Mouse (Mus musculus): Measurements from ENCODE around the gene Paqr6.
"Not testable (repeated sequence)": the region's sequence is repeated elsewhere in the genome, so short reads cannot be mapped to it uniquely, and the experiment has no call there.

Paqr6 gene

DNA sequence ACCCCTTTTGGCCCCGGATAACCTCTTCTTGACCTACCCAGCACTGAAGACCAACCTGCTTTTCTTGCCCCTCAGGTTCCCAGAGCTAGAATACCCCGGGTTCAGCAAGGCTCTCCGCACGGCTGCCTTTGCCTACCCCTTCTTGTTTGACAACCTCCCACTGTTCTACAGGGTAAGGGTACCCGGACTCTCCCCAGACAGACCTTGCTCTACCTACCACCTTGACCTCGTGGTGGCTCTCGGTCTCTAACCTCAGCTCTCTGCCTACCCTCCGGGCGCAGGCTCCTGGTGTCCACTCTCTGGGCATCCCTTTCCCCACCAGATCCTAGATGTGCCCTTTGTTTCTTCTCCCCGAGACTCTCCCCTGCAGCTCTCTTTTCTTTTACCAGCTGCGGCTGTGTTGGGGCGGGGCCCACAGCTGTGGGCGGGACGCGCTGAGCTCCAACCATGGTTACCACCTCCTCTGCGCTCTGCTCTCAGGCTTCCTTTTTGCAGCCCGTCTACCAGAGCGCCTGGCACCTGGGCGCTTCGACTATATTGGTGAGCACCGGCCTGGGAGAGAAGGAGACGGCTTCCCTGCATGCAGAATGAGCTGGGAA is 2.5 kb downstream of the Paqr6 start:
- peak; percentile 65 for DNase-seq

DNA sequence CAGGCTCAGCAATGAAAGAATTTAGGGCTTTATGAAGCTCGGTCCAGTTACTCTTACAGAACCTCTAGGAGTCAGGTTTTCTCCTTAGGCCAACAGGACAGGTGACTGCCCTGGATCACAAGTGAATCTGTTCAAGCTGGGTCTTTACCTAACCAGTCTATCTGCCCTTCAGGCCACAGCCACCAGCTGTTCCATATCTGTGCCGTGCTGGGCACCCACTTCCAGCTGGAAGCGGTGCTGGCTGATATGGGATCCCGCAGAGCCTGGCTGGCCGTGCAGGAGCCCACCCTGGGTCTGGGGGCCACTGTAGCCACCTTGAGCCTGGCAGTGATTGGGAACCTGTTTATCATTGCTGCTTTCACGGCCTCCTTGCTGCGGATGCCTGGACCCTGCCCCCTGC is 3.1 kb downstream of the Paqr6 start:
- not testable (repeated sequence) for DNase-seq

DNA sequence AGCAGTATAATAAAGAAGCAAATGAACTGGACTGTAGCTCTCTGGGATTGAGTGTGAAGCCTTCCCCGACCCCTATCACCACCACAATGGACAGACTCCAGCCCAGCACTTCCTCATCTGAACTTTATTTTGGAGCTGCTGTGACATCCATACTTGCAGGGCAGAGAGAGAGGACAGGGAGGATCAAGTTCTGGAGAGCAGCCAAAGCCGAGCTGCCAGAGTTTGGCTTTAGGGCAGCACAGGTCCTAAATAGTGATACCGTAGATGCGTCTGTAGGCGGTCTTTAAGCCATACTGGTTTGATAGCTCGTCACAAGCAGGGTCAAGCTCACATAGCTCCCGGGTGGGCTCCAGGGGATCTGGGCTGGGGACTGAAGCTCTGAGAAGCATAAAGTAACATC is 4.1 kb downstream of the Paqr6 start:
- not testable (repeated sequence) for DNase-seq

DNA sequence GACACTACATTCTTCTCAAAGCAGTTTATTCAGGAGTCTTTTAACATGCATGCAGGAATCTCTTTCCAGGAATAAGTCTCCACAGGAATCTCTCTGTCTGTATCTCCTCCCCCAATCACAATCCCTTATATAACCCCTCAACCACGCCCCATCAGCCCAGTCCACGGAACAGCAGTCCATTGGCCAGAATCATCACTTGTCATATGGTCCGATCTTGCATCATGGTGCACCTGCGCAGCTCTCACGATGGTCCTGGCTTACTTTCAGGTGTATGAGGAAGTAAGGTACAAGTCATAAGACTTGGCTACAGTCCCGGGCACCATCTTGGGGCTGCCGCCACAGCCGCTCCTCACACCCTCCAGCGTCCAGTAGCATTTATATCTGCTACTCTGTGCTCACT is 8.3 kb downstream of the Paqr6 start, which contains the start of gene Bglap3:
Gene Bglap3, minus strand, starts transcription at position 101 of the 400 bp plus-strand sequence.
- DNase-seq = not testable (repeated sequence)

DNA sequence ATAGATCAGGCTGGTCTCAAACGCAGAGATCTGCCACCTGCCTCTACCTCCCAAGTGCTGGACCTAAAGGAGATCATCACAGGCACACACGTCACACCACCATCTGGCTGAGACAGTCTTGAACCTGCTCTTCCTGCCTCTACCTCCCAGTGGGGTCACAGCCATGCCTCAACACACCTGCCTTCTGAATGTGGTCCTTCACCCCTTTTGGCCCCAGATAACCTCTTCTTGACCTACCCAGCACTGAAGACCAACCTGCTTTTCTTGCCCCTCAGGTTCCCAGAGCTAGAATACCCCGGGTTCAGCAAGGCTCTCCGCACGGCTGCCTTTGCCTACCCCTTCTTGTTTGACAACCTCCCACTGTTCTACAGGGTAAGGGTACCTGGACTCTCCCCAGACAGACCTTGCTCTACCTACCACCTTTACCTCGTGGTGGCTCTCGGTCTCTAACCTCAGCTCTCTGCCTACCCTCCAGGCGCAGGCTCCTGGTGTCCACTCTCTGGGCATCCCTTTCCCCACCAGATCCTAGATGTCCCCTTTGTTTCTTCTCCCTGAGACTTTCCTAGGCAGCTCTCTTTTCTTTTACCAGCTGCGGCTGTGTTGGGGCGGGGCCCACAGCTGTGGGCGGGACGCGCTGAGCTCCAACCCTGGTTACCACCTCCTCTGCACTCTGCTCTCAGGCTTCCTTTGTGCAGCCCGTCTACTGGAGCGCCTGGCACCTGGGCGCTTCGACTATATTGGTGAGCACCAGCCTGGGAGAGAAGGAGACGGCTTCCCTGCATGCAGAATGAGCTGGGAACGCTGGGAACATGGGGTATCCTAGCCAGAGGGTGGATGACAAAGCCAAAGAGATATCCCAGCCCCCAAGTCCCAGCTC is 11.6 kb downstream of the Paqr6 start:
- DNase-seq = peak; percentile 43

DNA sequence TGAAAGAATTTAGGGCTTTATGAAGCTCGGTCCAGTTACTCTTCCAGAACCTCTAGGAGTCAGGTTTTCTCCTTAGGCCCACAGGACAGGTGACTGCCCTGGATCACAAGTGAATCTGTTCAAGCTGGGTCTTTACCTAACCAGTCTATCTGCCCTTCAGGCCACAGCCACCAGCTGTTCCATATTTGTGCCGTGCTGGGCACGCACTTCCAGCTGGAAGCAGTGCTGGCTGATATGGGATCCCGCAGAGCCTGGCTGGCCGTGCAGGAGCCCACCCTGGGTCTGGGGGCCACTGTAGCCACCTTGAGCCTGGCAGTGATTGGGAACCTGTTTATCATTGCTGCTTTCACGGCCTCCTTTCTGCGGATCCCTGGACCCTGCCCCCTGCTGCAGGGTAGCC is 12.3 kb downstream of the Paqr6 start:
- not testable (repeated sequence) for DNase-seq

DNA sequence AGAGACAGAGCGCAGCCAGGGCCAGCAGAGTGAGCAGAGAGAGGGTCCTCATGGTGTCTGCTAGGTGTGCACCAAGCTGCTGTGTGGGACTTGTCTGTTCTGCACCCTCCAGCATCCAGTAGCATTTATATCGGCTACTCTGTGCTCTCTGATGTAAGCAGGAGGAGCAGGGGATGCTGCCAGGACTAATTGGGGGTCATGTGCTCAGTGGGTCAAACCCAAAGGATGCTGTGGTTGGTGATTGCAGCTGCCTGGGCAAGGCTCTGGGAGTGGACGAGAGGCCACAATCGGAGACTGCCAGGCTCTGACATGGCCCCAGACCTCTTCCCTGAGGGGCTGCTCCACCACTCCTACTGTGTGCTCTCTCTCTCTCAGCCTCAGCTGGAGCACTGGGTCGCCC is 14.2 kb downstream of the Paqr6 start, which contains the start of gene Bglap2:
Gene Bglap2, minus strand, starts transcription at position 101 of the 400 bp plus-strand sequence.
- DNase-seq = not testable (repeated sequence)

DNA sequence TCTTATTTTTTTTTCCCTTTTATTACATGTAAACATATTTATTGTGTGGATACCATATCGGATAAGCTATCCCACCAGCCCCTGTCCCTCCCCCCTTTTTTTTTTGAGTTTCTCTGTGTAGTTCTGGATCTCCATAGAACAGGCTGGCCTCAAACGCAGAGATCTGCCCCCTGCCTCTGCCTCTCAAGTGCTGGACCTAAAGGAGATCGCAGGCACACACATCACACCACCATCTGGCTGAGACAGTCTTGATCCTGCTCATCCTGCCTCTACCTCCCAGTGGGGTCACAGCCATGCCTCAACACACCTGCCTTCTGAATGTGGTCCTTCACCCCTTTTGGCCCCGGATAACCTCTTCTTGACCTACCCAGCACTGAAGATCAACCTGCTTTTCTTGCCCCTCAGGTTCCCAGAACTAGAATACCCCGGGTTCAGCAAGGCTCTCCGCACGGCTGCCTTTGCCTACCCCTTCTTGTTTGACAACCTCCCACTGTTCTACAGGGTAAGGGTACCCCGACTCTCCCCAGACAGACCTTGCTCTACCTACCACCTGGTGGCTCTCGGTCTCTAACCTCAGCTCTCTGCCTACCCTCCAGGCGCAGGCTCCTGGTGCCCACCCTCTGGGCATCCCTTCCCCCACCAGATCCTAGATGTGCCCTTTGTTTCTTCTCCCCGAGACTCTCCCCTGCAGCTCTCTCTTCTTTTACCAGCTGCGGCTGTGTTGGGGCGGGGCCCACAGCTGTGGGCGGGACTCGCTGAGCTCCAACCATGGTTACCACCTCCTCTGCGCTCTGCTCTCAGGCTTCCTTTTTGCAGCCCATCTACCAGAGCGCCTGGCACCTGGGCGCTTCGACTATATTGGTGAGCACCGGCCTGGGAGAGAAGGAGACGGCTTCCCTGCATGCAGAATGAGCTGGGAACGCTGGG is 17.3 kb downstream of the Paqr6 start:
- DNase-seq = peak; percentile 54

DNA sequence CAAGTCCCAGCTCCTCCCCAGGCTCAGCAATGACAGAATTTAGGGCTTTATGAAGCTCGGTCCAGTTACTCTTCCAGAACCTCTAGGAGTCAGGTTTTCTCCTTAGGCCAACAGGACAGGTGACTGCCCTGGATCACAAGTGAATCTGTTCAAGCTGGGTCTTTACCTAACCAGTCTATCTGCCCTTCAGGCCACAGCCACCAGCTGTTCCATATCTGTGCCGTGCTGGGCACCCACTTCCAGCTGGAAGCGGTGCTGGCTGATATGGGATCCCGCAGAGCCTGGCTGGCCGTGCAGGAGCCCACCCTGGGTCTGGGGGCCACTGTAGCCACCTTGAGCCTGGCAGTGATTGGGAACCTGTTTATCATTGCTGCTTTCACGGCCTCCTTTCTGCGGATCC is 18.0 kb downstream of the Paqr6 start:
- not testable (repeated sequence) for DNase-seq

DNA sequence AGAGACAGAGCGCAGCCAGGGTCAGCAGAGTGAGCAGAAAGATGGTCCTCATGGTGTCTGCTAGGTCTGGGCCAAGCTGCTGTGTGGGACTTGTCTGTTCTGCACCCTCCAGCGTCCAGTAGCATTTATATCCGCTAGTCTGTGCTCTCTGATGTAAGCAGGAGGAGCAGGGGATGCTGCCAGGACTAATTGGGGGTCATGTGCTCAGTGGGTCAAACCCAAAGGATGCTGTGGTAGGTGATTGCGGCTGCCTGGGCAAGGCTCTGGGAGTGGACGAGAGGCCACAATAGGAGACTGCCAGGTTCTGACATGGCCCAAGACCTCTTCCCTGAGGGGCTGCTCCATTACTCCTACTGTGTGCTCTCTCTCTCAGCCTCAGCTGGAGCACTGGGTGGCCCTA is 20.0 kb downstream of the Paqr6 start, which contains the start of gene Bglap:
Gene Bglap, minus strand, starts transcription at position 101 of the 400 bp plus-strand sequence.
- no peak for DNase-seq

DNA sequence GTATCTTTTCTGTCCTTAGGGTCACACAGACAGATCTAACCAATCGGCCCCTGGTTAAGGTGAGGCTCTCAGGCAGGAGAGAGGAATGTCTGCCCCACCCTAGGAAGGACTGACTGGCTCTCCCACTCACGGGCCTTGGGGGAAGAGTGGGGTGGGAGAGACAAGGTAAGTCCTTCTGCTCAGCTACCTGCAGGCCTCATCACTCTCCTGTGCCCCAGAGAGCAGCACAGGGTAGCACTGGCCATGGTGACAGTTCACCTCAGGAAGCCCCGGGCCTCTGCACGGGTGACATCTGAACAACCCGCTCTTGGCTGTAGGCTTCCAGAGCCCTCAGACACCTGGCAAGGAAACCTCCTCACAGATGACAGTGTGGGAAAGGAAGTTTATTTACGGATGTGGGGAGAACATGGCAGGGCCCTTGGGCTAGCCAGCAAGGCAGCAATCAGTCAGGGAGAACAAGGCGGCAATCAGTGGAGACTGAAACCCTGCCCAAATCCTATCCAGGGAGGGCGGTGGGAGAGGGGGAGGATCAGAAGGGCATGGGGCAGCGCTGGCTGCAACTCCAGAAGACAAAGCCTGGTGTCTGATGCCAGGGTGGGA is 29.5 kb downstream of the Paqr6 start:
- DNase-seq = no peak

DNA sequence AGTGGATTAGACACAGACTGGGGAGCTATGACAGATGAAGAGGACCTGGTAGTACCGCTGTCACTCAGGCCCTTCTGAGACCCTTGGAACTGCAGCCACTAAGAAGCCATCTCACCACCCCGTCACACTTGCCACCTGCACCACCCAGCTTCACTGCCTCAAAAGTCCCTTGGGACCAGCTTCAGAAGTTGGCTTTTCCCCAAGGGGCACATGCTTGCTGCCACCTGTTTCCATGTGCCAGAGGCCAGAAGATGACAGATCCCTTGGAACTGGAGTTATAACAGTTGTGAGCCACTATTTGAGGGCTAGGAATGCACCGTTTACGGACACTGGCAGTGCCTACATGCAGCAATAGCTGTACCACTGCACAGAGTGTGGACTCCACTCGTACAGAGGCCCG is 30.9 kb downstream of the Paqr6 start:
- no peak for DNase-seq

DNA sequence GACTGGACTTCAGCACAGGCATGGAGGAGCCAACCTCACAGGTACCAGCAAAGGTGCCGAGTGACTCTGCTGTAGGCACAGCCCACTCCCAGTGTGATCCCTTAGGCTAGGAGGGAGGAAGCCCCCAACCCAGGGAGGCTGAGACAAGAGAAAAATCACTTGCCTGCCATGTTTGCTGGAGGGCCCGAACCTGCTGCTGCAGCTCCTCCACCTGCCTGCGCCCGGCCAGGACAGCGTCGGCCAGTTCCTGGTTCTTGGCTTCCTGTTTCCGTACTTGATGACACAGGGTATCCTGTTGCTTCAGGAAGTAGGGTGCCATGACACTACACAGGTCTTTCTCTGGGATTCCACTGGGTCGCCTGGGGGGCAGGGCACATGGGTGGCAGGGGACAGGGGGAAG is 31.4 kb downstream of the Paqr6 start:
- no peak for DNase-seq

DNA sequence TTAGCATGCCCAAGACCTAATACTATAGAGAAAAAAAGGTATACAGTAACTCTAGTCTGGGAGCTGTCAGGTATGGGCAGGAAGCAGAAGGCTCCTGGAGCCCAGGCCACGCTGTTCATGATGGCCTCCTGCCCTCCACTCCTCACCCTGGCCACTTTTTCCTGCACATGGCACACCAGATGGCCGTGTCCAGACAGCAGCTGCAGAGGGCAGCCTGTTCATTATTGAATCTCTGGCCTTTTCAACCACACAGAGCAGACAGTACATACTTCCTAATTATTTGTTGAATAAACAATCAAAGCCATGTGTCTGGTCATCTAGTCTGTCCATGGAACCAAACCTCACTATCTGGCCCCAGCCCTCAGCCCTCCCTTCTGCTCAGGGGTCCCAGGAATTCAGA is 34.3 kb downstream of the Paqr6 start:
- DNase-seq = no peak

DNA sequence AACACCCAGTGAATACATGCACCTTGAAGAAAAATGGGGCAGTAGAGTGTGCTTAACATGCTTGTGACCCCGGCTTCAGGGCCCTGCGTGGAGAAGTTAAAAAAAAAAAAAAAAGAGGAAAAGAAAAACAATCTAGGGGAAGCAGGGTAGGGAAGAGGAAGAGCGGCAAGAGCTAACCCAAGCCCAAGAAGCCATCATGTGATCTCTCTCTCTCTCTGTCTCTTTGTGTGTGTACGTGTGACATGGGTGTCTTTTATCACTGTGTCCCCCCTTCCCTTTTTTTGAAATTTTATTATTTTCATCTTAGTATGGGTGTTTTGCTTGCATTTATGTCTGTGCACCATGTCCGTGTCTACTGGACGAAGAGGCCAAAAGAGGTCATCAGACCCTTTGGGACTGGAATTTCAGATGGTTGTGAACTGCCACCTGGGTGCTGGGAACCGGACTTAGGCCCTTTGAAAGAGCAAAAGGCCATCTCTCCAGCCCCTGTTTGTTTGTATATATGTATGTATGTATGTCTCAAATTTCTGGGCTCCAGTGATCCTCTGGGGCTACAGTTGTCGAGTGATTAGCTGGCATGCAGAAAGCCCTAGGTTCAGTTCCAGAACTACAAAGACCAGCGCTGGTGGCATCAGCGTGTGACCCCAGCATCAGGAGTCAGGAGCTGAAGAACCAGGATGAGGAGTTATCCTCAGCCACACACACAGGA is 39.3 kb downstream of the Paqr6 start:
- DNase-seq = no peak

DNA sequence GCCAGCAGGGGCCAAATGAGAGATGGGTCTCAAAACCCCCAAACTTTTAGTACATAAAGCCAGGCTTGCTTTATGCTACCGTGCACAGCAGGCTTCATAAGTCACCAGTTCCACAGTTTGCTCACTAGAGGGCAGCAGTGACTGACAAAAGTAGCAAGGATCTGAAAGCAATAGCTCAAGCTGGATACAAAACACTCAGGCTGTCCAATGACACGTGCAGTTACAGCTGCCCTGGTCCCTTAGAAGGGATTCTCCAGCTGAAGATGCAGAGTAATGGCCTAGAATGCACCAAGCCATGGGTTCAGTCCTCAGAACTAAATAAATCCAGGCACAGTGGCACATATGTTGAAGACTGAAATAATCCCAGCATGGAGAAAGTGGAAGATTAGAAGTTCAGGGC is 42.7 kb downstream of the Paqr6 start:
- DNase-seq = peak; percentile 82

DNA sequence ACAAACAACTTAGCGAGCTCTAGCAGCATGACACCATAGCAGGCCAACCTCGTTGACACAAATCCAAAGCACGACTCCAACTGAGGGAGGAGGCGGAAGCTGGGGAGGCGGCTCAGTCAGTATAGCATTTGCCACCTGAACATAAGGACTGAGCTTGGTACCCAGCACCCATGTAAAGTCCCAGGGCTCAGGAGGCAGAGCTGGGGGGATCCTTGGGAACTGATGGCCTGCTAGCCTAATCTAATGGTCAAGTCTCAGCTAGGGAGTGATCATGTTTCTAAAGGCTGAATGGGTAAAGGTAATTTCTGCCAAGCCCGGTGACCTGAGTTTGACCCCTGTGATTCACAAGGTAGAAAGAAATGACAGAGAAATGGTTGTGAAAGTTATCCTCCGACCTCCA is 43.1 kb downstream of the Paqr6 start:
- no peak for DNase-seq

DNA sequence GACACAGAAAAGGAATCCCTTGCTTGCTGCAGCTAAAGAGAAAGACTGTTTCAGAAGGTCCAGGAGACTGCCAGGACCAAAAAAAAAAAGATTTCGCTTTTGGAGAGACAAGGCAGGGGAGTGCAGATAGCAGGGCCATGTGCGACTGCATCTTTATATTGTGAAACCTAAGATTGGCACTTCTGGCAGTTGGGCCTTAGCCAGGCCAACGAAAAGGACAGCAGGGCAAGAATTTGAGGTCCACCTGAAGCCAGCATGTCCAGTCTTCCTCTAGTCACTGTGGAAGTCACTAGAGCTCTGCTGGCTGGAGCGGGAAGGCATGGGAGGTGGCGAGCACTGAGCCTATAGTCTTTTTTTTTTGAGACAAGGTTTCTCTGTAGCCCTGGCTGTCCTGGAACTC is 44.6 kb downstream of the Paqr6 start:
- no peak for DNase-seq

DNA sequence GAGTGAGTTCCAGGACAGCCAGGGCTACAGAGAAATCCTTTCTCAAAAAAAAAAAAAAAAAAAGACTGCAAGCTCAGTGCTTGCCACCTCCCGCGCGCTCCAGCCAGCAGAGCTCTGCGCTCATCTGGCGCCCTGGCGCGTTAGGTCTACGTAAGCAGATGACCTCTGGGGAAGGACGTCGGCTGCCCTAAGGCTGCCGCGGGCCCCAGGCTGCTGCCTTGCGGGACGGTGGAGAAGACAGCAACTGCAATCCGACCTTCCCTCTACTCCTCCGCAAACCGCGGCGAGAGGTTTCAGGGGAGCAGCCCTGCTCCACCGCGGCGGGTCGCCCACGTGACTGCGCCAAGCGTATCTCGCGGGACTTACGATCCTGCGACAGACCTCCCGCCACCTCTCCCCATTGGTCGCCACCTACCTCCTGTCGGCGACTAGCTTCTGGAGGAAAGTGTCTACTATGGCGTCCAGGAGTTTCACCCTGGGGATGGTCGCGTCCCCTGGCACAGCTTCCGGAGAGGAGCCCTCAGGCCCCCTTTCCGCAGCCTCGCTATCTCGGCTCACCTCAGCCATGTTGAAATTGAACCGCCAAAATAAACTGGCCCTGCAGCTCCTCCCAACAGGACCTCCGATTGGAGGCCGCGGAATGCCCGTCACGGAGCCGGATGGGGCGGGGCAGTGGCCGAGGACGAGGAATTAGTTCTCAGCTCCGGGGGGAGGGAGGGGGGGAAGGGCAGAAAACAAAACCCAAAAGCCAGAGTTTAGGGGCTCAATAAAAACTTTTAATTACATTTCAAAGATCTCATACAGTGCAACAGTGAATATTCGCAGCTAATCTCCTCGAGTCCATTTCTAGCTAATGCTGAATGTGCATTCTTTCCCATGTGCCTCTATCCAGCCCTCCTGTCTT is 45.6 kb downstream of the Paqr6 start, which contains the start of gene Pmf1:
Gene Pmf1, minus strand, starts transcription at position 591 of the 904 bp plus-strand sequence.
- peak; percentile 97 for DNase-seq

DNA sequence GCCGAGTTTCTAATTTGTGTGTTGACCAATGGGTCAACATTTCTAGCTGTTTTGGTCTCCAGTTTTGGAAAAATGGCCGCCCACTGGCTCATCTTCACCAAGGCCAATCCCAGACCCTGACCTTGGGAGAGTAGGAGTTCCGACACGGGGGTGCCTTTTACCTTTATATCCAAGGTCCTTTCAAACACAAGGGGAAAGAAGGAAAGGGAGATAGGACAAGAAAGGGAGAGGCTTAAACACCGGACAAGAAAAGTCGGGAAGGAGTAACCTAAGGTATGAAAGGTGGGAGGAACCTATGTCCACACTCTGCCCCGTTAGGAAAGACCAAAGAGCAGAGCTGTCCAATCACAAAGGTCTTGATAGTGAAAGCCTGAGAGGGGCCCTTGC is 46.3 kb downstream of the Paqr6 start:
- DNase-seq = peak; percentile 51

DNA sequence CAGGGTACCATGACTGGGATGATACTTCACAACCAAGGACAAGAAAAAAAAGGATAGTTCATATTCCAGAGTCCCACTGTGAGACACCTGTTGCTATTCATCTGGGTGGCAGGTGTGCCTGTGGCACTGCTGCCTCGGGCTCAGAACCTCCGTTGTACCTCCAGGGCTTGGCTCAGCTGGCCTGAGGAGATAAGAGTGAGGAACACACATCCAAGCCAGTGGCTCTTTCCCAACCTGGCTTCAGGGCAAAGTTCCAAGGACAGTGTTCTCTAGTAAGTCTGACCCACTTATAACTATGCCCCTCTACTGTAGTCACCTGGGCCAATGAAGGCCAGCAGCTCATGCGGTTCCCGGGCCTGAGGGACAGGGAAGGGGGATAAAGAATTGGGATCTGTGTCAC is 47.3 kb downstream of the Paqr6 start:
- DNase-seq = no peak
